Mouse (Mus musculus): ENCODE measurements around the gene Mrpl9.

GRCm38 (mm10) chr3:94476301-94477035, 33.4 kb downstream of the Mrpl9 start:
- TF ChIP-seq CTCF (IDR thresholded peaks at IDR 0.05; ENCODE audit: low read depth, low read length), result no peak
- no peak for TF ChIP-seq EP300 (IDR thresholded peaks at IDR 0.05; ENCODE audit: insufficient read depth, low read depth, low read length)

Measured in ES-Bruce4 (cell line).